Mouse (Mus musculus) midbrain, embryonic 16.5 days (tissue): Measurements from ENCODE around the gene Tbc1d30. TPM values are rescaled to one million over a fixed set of nuclear protein-coding genes. Genes with fewer than 3 reads are reported as not detected.
A peak's percentile ranks its signal among the peaks of the same experiment; 100 is the strongest.

Experiments used
- ATAC-seq: fragments of 200-750 bp; cut with Nextera tagmentation; 2 replicates; pipeline ENCODE4 v1.8.0; 2017; ENCODE audit warnings: moderate TSS enrichment
- H3K27ac ChIP-seq: fragments of 300-500 bp; sonication (generic); 2 replicates; pipeline ENCODE4 v1.5.1; 2014; ENCODE audit warnings: mild to moderate bottlenecking, low read length, mixed read lengths
- H3K27me3 ChIP-seq: fragments of 300-500 bp; sonication (generic); 2 replicates; pipeline ENCODE4 v1.6.1; 2014; ENCODE audit warnings: low read depth, low read length, mixed read lengths; ENCODE audit not compliant: control insufficient read depth, insufficient read depth
- H3K36me3 ChIP-seq: fragments of 300-500 bp; sonication (generic); 2 replicates; pipeline ENCODE4 v1.6.1; 2014; ENCODE audit warnings: mild to moderate bottlenecking, low read length, moderate library complexity, mixed read lengths; ENCODE audit not compliant: control insufficient read depth, insufficient read depth
- H3K4me1 ChIP-seq: fragments of 300-500 bp; sonication (generic); 2 replicates; pipeline ENCODE4 v1.6.1; 2014; ENCODE audit warnings: mild to moderate bottlenecking, low read length, mixed read lengths; ENCODE audit not compliant: control insufficient read depth, insufficient read depth
- H3K4me2 ChIP-seq: fragments of 300-500 bp; sonication (generic); 2 replicates; pipeline ENCODE4 v1.6.1; 2014; ENCODE audit warnings: mild to moderate bottlenecking, low read length, mixed read lengths
- H3K4me3 ChIP-seq: fragments of 300-500 bp; sonication (generic); 2 replicates; pipeline ENCODE4 v1.5.1; 2014; ENCODE audit warnings: low read depth, mild to moderate bottlenecking, low read length, moderate library complexity, mixed read lengths
- H3K9ac ChIP-seq: fragments of 300-500 bp; sonication (generic); 2 replicates; pipeline ENCODE4 v1.6.1; 2014; ENCODE audit warnings: low read depth, low read length, mixed read lengths
- H3K9me3 ChIP-seq: fragments of 300-500 bp; sonication (generic); replicated peaks from 2 replicates; pipeline ENCODE4 v1.6.1; 2014; ENCODE audit warnings: mild to moderate bottlenecking, low read length, mixed read lengths; ENCODE audit not compliant: control insufficient read depth, poor library complexity, severe bottlenecking
- WGBS: fragments of 180-500 bp; shearing (Covaris S2); extraction: QIAGEN DNeasy Blood & Tissue Kit; methylation state at CpG from one replicate; pipeline ENCODE4 v1.1.7; 2014; 5-methylcytosine and 5-hydroxymethylcytosine counted together
- polyA plus RNA-seq: library from polyadenylated mRNA; unstranded; fragments of >200 nt; fragmentation: Nextera tagmentation; extraction: Ambion mirVana; gene quantifications from 2 replicates; pipeline ENCODE4 v1.2.1, GENCODE M21; 2015

Gene Tbc1d30
- polyA plus RNA-seq, 1 experiment from 2014 or later = 15.1 TPM

DNA sequence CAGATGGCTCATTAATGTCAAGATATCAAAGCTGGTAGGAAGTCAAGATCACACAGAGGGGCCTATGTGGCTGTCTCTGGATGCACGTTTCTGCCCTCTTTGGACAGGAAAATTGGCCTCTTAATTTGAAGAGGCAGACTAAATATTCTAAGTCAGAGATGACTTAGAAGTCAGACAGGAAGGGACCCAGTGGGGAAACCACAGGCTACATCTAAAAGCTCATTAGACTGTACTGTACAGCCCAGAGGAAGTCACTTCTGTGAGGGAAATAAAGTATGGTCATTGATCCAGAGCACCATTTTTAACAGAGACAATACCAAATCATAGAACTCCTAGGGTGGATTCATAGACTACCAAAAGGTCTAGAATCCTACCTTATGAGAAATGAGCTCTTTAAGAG lies 76.1 kb downstream of the Tbc1d30 start:
- H3K9ac ChIP-seq = no peak overlapping the region
- no peak overlapping the region for H3K4me3 ChIP-seq
- H3K27ac ChIP-seq = no peak overlapping the region
- no peak for ATAC-seq
- H3K9me3 ChIP-seq = no peaks in the 10 kb centered on the region
- no peaks in the 10 kb centered on the region for H3K27me3 ChIP-seq
- peaks cover 34% of the 10 kb centered on the region for H3K36me3 ChIP-seq
- WGBS = 97% methylated on average over 1 of the region's 1 CpGs
- H3K4me1 ChIP-seq = no peaks in the 10 kb centered on the region
- H3K4me2 ChIP-seq = no peak overlapping the region

DNA sequence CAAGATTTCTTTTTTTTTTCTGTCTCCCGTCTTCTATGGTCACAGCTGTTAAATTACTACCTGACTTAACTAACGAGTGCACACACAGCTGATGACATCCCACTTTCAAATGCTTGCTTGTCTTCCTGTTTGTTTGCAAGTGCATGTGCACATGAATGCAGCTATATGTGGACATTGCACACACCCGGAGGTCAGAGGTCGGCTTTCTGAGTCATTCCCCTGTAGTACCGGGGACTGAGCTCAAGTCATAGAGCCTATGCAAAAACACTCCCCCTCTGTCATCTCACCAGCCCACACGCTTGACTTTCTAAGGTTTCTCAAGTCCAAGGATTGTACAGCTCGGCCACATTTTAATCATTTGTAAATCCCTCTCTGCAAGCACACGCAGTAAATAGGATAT lies 80.1 kb downstream of the Tbc1d30 start:
- H3K4me3 ChIP-seq = no peak overlapping the region
- WGBS = 91% methylated on average over 8 of the region's 8 CpGs
- H3K27ac ChIP-seq = no peak overlapping the region
- no peak for ATAC-seq
- H3K9ac ChIP-seq = no peak overlapping the region
- H3K9me3 ChIP-seq = no peaks in the 10 kb centered on the region
- H3K27me3 ChIP-seq = no peaks in the 10 kb centered on the region; the same call in 1 of the 2 replicates
- peaks cover 57% of the 10 kb centered on the region for H3K36me3 ChIP-seq
- H3K4me1 ChIP-seq = no peaks in the 10 kb centered on the region
- no peak overlapping the region for H3K4me2 ChIP-seq

- peaks cover 49% of the 10 kb centered on the region for H3K36me3 ChIP-seq
- no peak for ATAC-seq
- no peak overlapping the region for H3K9ac ChIP-seq
- no peaks in the 10 kb centered on the region; the same call in 1 of the 2 replicates for H3K27me3 ChIP-seq
- WGBS = 97% methylated on average over 8 of the region's 8 CpGs
- H3K27ac ChIP-seq = no peak overlapping the region
- H3K4me3 ChIP-seq = no peak overlapping the region
- H3K4me1 ChIP-seq = no peaks in the 10 kb centered on the region
- H3K4me2 ChIP-seq = no peak overlapping the region
- no peaks in the 10 kb centered on the region for H3K9me3 ChIP-seq
Observed at GRCm38 (mm10) chr10:121268771-121269170, 82.3 kb downstream of the Tbc1d30 start.

DNA sequence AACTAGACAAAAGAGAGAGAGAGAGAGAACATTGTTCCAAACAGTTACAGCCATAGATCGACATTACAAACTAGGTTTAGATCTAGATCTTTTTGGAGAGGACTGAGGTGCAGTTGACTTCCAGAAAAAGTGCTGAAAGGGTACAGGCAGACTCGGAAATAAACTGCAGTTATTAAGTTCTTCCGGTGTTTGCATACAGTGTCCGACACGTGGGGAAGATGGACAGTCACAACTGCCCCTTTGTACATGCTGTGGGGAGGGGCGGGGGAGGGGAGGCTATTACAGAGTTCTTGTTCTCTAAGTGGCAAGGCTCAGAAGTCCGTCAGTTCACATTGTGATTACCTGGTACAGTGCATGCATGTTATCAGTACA lies 86.9 kb downstream of the Tbc1d30 start:
- Histone ChIP-seq H3K9ac (no peak overlapping the region), H3K9me3 (no peaks in the 10 kb centered on the region), H3K4me2 (no peak overlapping the region), H3K27me3 (no peaks in the 10 kb centered on the region; the same call in 1 of the 2 replicates), H3K4me3 (no peak overlapping the region), H3K36me3 (peaks cover 29% of the 10 kb centered on the region), H3K4me1 (no peaks in the 10 kb centered on the region), H3K27ac (no peak overlapping the region)
- ATAC-seq = no peak
- 86% methylated on average over 7 of the region's 7 CpGs for WGBS

- Histone ChIP-seq H3K4me2 (no peak overlapping the region), H3K9me3 (no peaks in the 10 kb centered on the region), H3K27ac (no peak overlapping the region), H3K9ac (no peak overlapping the region), H3K27me3 (no peaks in the 10 kb centered on the region; the same call in 1 of the 2 replicates), H3K4me3 (no peak overlapping the region), H3K36me3 (peaks cover 25% of the 10 kb centered on the region), H3K4me1 (no peaks in the 10 kb centered on the region)
- no peak for ATAC-seq
- 89% methylated on average over 21 of the region's 21 CpGs for WGBS
Observed at GRCm38 (mm10) chr10:121263520-121264203, 87.4 kb downstream of the Tbc1d30 start.

DNA sequence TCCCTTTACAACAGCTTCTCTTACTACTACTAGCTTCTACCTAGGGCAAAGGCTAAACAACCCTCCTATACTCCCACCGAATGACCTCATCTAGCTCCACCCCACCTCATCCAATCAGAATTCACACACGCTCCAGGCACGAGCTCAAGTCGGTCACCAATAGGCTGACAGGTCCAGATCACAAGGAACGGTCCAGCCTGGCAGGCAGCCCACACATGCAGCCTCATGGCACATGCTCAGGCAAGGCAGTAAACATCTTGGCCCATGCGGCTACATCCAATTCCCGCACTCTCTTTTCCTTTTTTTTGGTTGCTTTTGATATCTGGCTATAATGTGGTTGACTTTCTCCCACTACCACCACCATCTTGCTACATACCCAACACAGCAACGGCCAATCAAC lies 88.9 kb downstream of the Tbc1d30 start:
- Histone ChIP-seq H3K4me2 (no peak overlapping the region), H3K36me3 (peaks cover 20% of the 10 kb centered on the region), H3K27ac (no peak overlapping the region), H3K4me3 (no peak overlapping the region), H3K9ac (no peak overlapping the region), H3K4me1 (no peaks in the 10 kb centered on the region), H3K9me3 (no peaks in the 10 kb centered on the region), H3K27me3 (no peaks in the 10 kb centered on the region)
- no peak for ATAC-seq
- WGBS = 92% methylated on average over 8 of the region's 8 CpGs

- no peak for ATAC-seq
Observed at GRCm38 (mm10) chr10:121261036-121261592, 90.0 kb downstream of the Tbc1d30 start.

DNA sequence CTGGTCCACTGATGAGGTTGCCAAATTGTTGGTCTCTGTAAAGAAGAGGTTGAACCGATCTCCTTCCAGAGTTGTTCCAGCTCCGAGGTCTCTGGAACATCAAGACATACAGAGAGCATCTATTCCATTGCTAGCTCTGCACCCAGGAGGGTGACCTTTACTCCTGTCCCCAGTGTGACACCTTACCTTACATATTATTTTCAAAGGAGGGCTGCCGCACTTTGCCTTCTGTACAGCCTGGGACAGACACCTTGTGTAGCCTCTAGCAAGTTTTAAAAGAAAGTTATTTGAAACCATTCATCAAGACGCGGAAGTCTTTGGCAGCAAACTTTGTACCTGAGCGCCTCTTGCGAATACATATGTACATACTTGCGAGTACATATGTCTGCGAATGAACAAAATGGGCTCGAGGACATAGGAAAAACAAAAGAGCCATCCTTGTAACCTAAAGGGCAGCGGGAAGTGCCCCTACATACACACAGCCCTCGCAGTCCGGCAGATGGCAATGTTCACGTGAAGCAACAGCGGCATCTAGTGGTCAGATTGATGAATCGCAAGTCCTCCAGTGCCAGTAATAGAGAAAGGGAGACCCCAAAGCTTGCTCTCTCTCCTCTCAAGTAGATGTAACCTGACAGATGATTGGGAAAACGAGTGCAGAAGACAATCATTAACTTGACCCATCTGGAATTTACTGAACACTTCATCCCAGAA lies 94.8 kb downstream of the Tbc1d30 start:
- Histone ChIP-seq H3K4me1 (no peaks in the 10 kb centered on the region), H3K27me3 (no peaks in the 10 kb centered on the region; the same call in 1 of the 2 replicates), H3K9ac (no peak overlapping the region), H3K36me3 (no peaks in the 10 kb centered on the region), H3K4me3 (no peak overlapping the region), H3K27ac (no peak overlapping the region), H3K4me2 (peak overlapping the region; percentile 15; the same call in 1 of the 2 replicates), H3K9me3 (no peaks in the 10 kb centered on the region)
- 26% methylated on average over 17 of the region's 17 CpGs for WGBS
- ATAC-seq = peak; percentile 70; the same call in 1 of the 2 replicates

More at GRCm38 (mm10) chr10:121261036-121261592, 90.0 kb downstream of the Tbc1d30 start:
- Histone ChIP-seq H3K27ac (no peak overlapping the region), H3K4me2 (no peak overlapping the region), H3K9me3 (no peaks in the 10 kb centered on the region), H3K27me3 (no peaks in the 10 kb centered on the region), H3K4me1 (no peaks in the 10 kb centered on the region), H3K4me3 (no peak overlapping the region), H3K9ac (no peak overlapping the region), H3K36me3 (peaks cover 9% of the 10 kb centered on the region)
- 92% methylated on average over 6 of the region's 6 CpGs for WGBS

- Histone ChIP-seq H3K36me3 (no peaks in the 10 kb centered on the region), H3K9ac (no peak overlapping the region), H3K9me3 (no peaks in the 10 kb centered on the region), H3K27me3 (no peaks in the 10 kb centered on the region; the same call in 1 of the 2 replicates), H3K4me1 (no peaks in the 10 kb centered on the region), H3K4me3 (no peak overlapping the region), H3K27ac (no peak overlapping the region), H3K4me2 (no peak overlapping the region)
- WGBS = 91% methylated on average over 5 of the region's 5 CpGs
- no peak for ATAC-seq
Observed at GRCm38 (mm10) chr10:121255465-121255864, 95.6 kb downstream of the Tbc1d30 start.
